Mouse (Mus musculus) left cerebral cortex, adult 18-20 months (tissue): ENCODE measurements around the gene Trappc5. TPM values are rescaled to one million over a fixed set of nuclear protein-coding genes. Genes with fewer than 3 reads are reported as not detected.
A peak's percentile ranks its signal among the peaks of the same experiment; 100 is the strongest.

ENCODE experiments used
- DNase-seq, 2 experiments: peaks; one replicate each; pipeline ENCODE4 v3.0.0; 2021 to 2022; ENCODE audit warnings: low spot score in 2 of 2, mixed read lengths in 1 of 2
- total RNA-seq, 2 experiments: library from RNA; stranded (reverse); gene quantifications; 2 replicates each; pipeline ENCODE4 v1.2.3; 2021

Trappc5 gene
- total RNA-seq, 2 experiments from 2014 or later = 29.1 to 29.3 TPM

DNA sequence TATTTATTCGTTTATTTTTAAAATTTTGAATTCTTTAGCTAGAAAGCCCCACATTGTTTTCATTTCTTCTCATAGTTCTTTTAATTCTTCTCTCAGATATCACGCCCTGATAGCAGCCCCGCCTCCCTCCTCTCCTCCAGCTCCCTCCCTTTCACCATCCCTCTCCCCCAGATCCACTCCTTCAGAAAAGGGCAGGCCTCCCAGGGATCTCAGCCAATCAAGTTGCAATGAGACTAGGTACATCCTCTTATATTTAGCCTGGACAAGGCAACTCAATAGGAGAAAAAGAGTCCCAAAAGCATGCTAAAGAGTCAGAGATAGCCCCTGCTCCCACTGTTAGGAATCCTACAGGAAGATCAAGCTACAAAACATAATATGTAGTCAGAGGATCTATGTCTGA lies 1.4 kb upstream of the Trappc5 start:
- DNase-seq = no peak

DNA sequence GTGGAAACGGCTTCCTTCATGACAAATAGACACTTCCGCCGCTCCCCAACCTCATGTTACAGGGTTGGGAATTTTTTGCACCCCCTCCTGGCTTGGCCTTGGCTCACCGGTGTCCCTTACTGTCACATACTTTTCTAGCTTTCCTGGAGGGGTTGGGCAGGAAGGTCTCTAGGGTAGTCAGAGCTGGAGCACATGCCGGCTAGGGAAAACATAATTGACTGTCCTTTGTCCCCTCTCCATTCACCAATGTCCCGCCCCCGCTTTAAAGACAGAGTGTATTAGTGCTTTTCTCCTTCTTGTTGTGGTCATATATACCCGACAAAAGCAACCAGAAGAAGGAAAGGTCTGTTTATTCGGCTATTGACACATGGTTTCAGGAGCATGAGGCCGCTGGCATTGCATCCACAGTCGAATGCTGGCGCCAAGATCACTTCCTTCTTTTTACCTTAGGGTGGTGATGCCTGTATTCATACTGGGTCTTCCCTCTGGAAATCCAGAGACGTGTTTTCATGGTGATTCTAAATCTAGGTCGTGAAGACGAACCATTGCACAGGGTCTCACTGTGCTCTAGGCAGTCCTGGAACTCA lies 987 bp downstream of the Trappc5 start:
- no peak for DNase-seq

DNA sequence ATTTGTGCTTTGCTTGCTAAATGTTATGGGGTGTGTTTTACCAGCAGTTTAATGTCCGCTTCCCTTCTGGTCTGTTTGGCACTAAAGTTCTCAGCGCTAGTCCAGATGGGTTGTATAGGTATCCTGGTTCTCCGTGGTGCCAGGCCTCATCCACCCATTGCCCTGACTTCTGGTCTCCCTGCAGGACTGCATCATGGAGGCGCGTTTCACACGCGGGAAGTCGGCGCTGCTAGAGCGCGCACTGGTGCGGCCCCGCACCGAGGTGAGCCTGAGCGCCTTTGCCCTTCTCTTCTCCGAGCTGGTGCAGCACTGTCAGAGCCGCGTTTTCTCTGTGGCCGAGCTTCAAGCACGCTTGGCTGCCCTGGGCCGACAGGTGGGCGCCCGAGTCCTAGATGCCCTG lies 2.7 kb downstream of the Trappc5 start:
- no peak for DNase-seq

DNA sequence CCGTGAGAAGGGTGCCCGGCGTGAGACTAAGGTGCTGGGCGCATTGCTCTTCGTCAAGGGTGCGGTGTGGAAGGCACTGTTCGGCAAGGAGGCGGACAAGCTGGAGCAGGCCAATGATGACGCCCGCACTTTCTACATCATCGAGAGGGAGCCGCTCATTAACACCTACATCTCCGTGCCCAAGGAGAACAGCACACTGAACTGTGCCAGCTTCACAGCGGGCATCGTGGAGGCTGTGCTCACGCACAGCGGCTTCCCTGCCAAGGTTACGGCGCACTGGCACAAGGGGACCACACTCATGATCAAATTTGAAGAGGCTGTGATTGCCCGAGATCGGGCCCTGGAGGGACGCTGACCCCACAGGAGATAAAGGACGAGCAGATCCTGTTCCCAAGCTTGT lies 3.1 kb downstream of the Trappc5 start:
- DNase-seq = no peak

DNA sequence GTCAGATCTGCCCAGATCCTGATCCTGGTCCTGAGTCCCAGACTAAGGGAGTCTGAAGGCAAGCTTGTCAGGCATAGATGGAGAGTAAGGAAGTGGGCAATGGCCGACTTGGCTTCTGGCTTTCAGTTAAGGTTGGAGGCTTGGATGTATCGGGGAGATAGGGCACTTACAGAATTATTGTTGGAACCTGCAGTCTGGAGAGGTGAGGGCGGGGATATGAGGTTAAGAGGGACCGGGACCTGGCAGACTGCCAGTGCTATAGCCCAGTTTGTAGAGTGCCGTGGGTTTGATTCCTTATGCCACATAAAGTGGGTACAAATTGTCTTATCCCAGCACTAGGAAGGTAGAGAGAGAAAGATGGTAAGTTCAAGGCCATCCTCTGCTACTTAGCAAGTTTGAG lies 3.6 kb downstream of the Trappc5 start:
- no peak for DNase-seq

DNA sequence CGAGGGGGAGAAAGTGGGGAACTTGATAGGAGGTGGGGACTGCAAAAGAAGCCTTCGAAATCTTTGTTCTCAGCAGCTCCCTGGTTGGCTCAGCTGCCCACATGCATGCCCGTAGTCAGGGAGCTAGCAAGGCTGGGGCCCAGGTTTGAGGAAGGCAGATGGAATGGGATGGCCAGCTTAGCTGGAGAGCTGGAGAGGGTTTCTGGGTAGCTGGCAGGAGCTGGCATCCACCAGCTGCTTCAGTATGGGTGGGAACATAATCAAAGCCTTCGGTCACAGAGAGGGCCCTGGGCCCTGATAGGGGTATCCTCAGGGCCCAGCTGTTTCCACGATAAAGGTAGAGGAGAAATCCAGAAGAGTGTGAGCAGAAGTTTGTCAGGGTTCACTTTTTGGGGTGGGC lies 6.3 kb downstream of the Trappc5 start:
- no peak for DNase-seq

DNA sequence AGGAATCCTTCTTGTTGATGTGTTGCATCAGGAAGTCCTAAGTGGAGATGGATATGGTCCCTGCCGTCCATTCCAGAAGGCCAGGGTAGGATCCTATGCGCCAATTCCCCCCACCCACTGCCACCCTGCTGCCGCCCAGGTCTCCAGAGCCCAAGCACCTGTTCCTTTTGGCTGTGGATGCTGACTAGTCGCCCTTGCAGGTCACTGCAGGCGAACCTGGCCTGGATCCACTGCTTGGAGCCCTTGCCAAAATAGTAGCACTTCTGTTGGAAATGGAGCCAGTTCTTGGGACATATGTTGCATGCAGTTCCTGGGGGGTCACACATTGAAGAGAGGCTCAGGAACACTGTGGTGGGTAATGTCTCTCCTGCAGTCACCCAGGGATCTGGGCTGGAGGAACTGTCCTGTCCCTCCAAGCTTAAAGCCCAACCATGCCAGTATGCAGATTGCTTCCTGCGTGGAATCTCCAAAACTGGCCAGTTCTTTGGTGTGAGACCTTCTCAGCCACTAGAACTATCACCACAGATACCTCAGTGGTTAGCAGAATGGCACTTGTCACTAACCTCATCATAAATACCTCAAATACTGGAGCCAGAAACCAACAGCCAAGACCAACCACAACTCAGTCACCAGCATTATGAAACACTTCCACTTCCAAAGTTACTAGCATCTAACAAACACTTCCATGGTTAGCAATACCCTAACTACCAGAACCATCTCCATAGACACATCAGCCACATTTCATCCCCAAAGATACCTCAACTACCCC lies 7.5 kb downstream of the Trappc5 start:
- DNase-seq = no peak

GRCm38 (mm10) chr8:3684530-3684929 lies 8.4 kb downstream of the Trappc5 start:
- no peak for DNase-seq

DNA sequence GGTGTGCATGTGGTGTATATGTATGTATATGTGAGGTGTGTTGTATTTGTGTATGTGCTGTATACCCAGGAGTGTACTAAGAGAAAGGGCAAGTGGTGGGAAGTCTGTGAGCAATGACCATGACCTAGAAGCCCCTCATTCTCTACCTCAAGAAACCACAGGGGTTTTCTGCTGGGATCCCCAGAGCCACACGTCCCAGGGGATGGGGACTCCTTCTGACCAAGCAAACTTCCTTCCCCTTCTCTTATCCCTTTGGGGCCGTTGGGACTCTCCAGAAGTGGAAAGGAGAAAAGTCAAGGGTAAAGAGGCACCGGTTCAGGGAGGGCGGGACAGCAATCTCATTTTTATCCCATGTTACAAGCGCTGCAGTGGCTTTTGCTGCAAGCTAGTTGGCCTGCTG lies 9.3 kb downstream of the Trappc5 start:
- DNase-seq = no peak

GRCm38 (mm10) chr8:3687537-3687936 lies 11.4 kb downstream of the Trappc5 start:
- no peak for DNase-seq

- no peak for DNase-seq
Measured at GRCm38 (mm10) chr8:3690774-3691173, 14.7 kb downstream of the Trappc5 start.

DNA sequence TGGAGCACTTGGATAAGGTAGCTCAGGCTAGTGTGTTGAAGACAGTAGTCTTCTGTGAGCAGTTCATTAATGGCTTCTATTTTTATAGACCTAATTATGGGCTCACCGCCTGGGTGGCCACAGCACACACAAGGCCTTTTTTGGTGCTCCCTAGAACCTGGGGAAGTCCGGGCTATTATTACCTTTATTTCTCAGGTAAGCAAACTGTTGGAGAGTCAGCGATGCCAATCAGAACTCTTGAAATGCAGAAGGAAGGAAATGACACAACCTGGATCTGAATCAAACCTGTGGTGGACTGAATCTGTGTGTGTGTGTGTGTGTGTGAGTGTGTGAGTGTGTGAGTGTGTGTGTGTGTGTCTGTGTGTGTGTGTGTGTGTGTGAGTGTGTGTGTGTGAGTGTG lies 18.0 kb downstream of the Trappc5 start, which contains the start of gene Fcer2a:
TSS of gene Fcer2a (minus strand) at position 55 of the 400 bp plus-strand sequence.
- no peak for DNase-seq

DNA sequence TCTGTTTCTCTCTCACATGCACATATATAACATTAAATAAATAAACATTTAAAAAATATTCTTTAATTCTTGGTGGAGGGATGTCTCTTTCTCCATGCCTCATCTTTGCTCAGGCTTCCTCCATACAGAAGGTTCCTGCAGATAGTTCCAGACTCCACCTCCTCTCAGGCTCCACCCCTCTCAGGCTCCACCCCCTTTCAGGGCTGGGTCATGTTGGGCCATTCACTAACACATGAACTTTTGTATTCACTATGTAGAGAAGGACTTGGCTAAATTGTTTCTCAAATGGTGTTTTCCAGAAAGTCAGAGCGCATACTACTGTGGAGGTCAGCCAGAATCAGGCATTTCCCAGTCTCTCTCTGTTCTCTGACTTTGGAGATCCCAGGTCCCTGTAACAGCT lies 25.4 kb downstream of the Trappc5 start:
- no peak for DNase-seq

DNA sequence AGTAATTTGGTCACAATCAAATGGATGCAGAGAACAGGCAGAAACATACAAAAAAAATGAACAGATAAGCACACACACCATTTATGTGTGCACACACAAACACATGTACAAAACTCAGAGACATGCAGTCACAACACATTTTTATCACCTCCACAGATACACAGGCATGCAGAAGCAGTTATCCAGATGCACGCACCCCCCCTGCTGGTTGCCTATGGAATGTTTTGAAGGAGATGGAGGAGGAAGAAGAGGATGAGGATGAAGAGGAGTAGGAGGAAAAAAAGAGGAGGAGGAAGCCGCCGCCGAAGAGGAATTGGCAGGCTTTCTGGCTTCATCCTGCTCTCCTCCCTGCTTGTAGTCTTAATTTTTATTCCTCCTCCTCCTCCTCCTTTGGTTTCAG lies 29.6 kb downstream of the Trappc5 start:
- peak; percentile 47 to 52 for DNase-seq

DNA sequence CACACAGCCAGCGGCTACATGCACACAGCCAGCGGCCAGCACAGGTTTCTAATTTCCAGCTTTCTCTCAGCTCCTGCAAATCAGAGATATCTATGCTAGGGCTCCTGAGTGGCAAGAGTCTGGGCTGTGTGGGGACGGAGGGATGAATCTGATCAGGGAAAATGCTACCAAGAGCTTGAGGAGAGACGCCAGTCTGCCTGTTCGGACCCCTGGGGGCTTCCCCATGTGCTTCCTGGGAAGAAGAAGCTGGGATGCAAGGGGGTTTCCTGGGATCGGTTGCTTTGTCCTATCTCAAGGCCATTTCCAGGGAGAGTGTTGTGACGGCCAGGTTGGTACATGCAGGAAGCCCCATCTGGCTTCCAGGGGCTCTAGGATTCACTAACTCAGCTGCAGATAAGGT lies 31.5 kb downstream of the Trappc5 start:
- no peak for DNase-seq

DNA sequence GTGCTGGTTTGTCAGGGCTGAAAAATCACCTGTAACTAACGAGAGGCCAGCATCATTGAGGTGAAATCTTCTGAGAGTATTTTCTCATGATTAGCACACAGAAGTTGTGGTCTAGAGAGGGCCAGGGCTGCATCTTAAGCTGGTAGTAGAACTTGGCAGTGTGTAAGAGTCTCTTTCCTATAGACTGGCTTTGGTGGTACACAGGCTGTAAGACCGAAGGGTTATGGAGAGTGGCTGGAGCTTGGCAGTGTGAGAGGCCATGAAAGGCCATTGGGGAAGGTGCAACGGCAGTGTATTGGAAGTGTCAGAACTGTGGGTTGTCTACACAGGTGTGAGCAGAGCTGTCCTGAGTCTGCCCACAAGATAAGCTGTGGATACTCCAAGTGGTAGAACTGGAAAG lies 34.2 kb downstream of the Trappc5 start:
- no peak for DNase-seq

- no peak for DNase-seq
Measured at GRCm38 (mm10) chr8:3711646-3712045, 35.5 kb downstream of the Trappc5 start.

DNA sequence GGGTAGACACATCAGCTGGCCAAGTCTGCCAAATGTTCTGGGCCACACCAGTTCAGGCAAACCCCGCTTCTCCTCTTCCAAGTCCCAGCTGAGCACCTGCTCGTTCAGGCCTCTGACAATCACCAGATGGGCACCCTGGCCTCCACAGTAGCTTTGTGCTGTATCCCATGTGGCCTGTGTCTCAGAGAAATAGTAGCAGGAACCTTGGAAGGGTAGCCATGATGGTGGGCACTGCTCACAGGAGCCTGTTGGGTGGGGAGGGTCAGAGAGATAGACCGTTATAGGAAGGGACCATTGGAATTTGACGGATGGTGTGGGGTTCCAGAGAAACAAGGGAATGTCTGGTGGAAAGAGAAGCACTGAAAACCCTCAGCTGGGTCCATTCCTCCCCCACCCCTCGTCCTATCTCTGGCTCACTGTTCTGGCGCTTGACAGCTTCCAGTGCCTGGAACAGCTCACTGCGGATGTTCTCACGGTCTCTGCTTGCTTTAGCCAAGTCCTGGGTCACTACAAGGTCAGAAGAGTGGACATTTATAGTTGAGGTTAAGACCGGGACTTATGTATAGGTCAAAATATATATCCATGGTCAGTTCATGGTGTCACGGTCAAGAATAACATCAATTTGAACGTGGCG lies 41.3 kb downstream of the Trappc5 start:
- no peak for DNase-seq

DNA sequence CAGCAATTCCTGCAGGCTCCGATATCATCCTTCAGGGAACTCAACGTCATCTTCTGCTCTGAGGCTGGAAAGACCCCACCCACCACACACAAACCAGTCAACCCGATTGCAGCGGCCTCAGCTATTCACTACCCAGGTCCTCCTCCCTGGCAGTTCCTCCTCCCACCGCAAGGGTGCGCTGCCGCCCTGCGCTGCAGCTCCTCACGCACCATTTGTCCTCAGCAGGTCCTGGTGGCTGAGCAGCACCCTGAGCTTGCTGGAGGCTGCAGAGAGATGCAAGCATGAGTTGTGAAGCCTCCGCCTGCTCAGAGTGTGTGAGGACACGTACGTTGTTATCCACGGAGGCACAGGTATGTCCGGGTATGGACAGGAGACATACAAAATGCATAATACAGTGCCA lies 42.5 kb downstream of the Trappc5 start:
- DNase-seq = peak; percentile 70 to 78

- no peak for DNase-seq
Measured at GRCm38 (mm10) chr8:3720551-3720950, 44.5 kb downstream of the Trappc5 start, which contains the start of gene Clec4g. TSS of gene Clec4g (minus strand) at chr8:3720651.

- DNase-seq = no peak
Measured at GRCm38 (mm10) chr8:3721041-3721440, 44.9 kb downstream of the Trappc5 start.
